Mouse (Mus musculus) liver, adult 2 months (tissue): Measurements from ENCODE around the gene Rpl27a.

Source experiments
- CTCF ChIP-seq: fragments of 200-500 bp; IDR thresholded peaks from 2 replicates; pipeline ENCODE4 v1.5.1; 2011; ENCODE audit warnings: low read depth, low read length, control low read depth
- POLR2A ChIP-seq: fragments of 200-500 bp; IDR thresholded peaks from 2 replicates; pipeline ENCODE4 v1.6.1; 2011; ENCODE audit warnings: low read length, control low read depth; ENCODE audit not compliant: insufficient read depth; ENCODE audit errors: extremely low read depth

- TF ChIP-seq CTCF (no peak), POLR2A (no peak)
These were observed 10.8 kb downstream of the Rpl27a start for GRCm38 (mm10) chr7:109529741-109530140.
